Mouse (Mus musculus) liver, embryonic 15.5 days (tissue): ENCODE measurements around the gene Lrfn1. TPM values are rescaled to one million over a fixed set of nuclear protein-coding genes. Genes with fewer than 3 reads are reported as not detected.
"Not testable (repeated sequence)": the region's sequence is repeated elsewhere in the genome, so short reads cannot be mapped to it uniquely, and the experiment has no call there.

Experiments used
- ATAC-seq: fragments of 200-750 bp; cut with Nextera tagmentation; 2 replicates; pipeline ENCODE4 v1.8.0; 2017; ENCODE audit warnings: moderate number of reproducible peaks, mild to moderate bottlenecking, moderate library complexity; ENCODE audit not compliant: insufficient read depth
- H3K27ac ChIP-seq: fragments of 300-500 bp; sonication (generic); replicated peaks from 2 replicates; pipeline ENCODE4 v1.5.1; 2015; ENCODE audit warnings: mild to moderate bottlenecking, inconsistent platforms
- H3K27me3 ChIP-seq: fragments of 300-500 bp; sonication (generic); 2 replicates; pipeline ENCODE4 v1.6.1; 2015; ENCODE audit warnings: mild to moderate bottlenecking, inconsistent platforms
- H3K36me3 ChIP-seq: fragments of 300-500 bp; sonication (generic); replicated peaks from 2 replicates; pipeline ENCODE4 v1.6.1; 2015; ENCODE audit warnings: moderate library complexity, mild to moderate bottlenecking, inconsistent platforms
- H3K4me1 ChIP-seq: fragments of 300-500 bp; sonication (generic); replicated peaks from 2 replicates; pipeline ENCODE4 v1.6.1; 2015; ENCODE audit warnings: inconsistent platforms
- H3K4me2 ChIP-seq: fragments of 300-500 bp; sonication (generic); 2 replicates; pipeline ENCODE4 v1.6.1; 2015; ENCODE audit warnings: moderate library complexity, mild to moderate bottlenecking, inconsistent platforms
- H3K4me3 ChIP-seq: fragments of 300-500 bp; sonication (generic); replicated peaks from 2 replicates; pipeline ENCODE4 v1.5.1; 2015; ENCODE audit warnings: mild to moderate bottlenecking, inconsistent platforms
- H3K9ac ChIP-seq: fragments of 300-500 bp; sonication (generic); 2 replicates; pipeline ENCODE4 v1.6.1; 2015; ENCODE audit warnings: moderate library complexity, mild to moderate bottlenecking, inconsistent platforms
- H3K9me3 ChIP-seq: fragments of 300-500 bp; sonication (generic); replicated peaks from 2 replicates; pipeline ENCODE4 v1.6.1; 2016; ENCODE audit warnings: inconsistent platforms
- WGBS: fragments of 180-500 bp; shearing (Covaris S2); methylation state at CpG from one replicate; pipeline ENCODE4 v1.1.7; 2015; ENCODE audit warnings: mixed read lengths; ENCODE audit not compliant: insufficient replicate concordance; 5-methylcytosine and 5-hydroxymethylcytosine counted together
- polyA plus RNA-seq: library from polyadenylated mRNA; unstranded; fragments of >200 nt; fragmentation: Nextera tagmentation; extraction: Ambion mirVana; gene quantifications from 2 replicates; pipeline ENCODE4 v1.2.1, GENCODE M21; 2015

Lrfn1 gene
- polyA plus RNA-seq, 1 experiment from 2014 or later: 0.20 TPM

DNA sequence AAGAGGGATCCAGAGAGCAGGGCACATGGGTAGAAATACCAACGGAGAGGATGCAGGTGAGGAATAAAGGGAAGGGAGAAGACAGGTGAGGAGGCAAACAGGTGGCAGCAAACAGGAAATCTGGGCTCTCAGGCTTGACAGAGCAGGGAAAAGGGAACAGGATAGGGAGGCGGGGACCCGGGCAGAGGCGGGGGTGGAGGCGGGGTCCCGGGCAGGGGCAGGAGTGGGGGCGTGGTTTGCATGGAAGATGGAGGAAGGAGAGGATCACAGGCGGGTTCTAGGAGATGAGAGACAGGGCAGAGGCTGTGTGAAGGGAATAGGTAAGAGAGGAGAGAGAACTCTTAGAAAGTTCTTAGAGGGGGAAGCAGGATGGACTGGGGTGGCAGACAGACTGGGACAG lies 27.1 kb downstream of the Lrfn1 start:
- Histone ChIP-seq H3K27me3 (no peaks in the 10 kb centered on the region), H3K9me3 (no peaks in the 10 kb centered on the region), H3K4me2 (no peak overlapping the region), H3K27ac (no peak overlapping the region), H3K9ac (no peak overlapping the region), H3K4me1 (no peaks in the 10 kb centered on the region), H3K4me3 (no peak overlapping the region), H3K36me3 (no peaks in the 10 kb centered on the region)
- no peak for ATAC-seq
- WGBS: 7% methylated on average over 8 of the region's 8 CpGs

DNA sequence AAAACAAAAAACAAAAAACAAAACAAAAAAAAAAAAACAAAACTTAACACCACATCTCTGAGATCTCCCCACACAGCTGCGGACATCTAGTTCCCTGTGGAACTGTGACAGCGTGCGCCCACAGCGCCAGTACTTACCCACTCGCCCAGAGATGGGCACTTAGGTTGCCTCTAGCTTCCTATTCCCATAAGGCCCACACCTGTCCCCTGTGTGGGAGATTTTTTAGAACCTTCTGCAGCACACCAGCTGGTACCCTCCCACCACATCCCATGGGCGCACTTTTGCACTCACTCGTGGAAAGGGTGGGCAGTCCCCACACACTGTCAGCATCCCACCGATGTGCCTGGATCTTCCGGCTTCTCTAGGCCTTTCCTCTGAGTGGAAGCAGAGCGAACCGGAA lies 31.1 kb downstream of the Lrfn1 start:
- Histone ChIP-seq H3K4me2 (no peak overlapping the region), H3K27ac (no peak overlapping the region), H3K9me3 (no peaks in the 10 kb centered on the region), H3K36me3 (no peaks in the 10 kb centered on the region), H3K27me3 (peaks cover 7% of the 10 kb centered on the region; the same call in 1 of the 2 replicates), H3K4me3 (no peak overlapping the region), H3K4me1 (no peaks in the 10 kb centered on the region), H3K9ac (no peak overlapping the region)
- no peak for ATAC-seq
- 75% methylated on average over 11 of the region's 11 CpGs for WGBS

DNA sequence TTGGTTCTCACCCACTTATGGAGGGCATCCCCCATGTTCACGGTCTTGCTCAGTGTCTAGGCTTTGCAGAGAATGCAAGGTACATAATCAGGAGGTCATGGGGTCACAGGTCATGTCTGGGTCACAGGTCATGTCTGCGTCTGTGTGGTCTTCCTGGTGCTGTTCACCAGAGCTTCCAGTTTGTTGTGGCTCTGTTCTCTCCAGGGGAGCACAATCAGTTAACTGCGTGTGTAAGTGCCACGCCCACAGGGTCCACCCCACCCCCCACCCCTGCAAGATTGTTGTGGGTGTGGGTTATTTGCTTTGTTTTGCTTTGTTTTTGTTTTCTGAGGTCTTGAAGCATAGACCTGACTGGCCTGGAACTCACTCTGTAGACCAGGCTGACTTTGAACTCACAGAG lies 32.4 kb downstream of the Lrfn1 start:
- ATAC-seq: no peak
- Histone ChIP-seq H3K36me3 (no peaks in the 10 kb centered on the region), H3K4me1 (0 out of 2 replicates have a peak, but pooled peaks cover 2% of the 10 kb centered on the region), H3K27ac (no peak overlapping the region), H3K4me3 (no peak overlapping the region), H3K9me3 (no peaks in the 10 kb centered on the region), H3K4me2 (no peak overlapping the region), H3K27me3 (peaks cover 16% of the 10 kb centered on the region), H3K9ac (no peak overlapping the region)
- 30% methylated on average over 4 of the region's 4 CpGs for WGBS

DNA sequence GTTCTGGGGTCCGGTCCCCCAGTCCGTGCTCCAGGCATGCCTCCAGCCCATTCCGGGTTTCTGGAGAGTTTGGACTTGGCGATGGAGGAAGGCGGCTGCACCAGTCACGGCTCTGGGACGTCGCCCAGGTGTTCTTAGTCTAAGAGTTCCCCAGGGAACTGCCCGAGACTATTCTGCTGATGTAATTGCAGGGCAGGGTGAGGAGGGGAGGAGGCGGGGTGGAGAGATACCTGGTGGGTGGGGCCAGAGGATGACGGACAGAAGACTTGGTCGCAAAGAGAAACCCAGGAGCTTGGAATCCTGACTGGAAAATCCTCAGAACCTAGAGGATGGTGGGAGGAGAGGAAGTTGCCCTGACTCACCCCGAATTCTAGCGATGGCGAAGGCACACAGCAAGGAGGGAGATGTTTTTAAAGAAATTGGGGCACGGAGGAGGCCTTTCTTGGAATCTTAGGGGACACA lies 36.3 kb downstream of the Lrfn1 start:
- Histone ChIP-seq H3K9me3 (no peaks in the 10 kb centered on the region), H3K36me3 (no peaks in the 10 kb centered on the region), H3K27ac (no peak overlapping the region), H3K27me3 (peaks cover 16% of the 10 kb centered on the region), H3K4me3 (no peak overlapping the region), H3K4me1 (peaks cover 2% of the 10 kb centered on the region; the same call in 1 of the 2 replicates), H3K4me2 (peak overlapping the region; percentile 23; the same call in 1 of the 2 replicates), H3K9ac (no peak overlapping the region)
- WGBS: 8% methylated on average over 16 of the region's 16 CpGs
- no peak for ATAC-seq

DNA sequence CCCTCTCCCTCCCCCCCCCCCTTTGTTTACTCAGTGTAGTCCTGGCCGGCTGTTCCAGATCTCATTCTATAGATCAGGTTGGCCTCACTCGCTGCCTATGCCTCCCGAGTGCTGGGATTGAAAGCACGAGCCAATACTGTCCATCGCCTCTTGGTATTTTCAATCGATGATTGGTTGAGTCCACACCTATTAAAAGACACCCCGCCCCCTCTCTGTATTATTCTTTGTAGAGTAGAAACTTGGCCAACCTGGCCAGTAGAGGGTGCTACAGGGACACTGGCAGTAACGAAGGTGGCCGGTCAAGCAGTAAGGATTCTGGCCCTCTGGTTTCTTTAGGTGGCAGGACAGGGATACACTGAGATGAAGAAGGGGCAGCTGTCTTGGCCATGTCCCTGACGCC lies 38.6 kb downstream of the Lrfn1 start:
- 0 out of 2 replicates have a peak, but pooled peaks have one; percentile 31 for ATAC-seq
- Histone ChIP-seq H3K4me3 (no peak overlapping the region), H3K9ac (no peak overlapping the region), H3K27ac (no peak overlapping the region), H3K4me2 (peak overlapping the region; percentile 35; the same call in 1 of the 2 replicates), H3K4me1 (peaks cover 2% of the 10 kb centered on the region; the same call in 1 of the 2 replicates), H3K9me3 (no peaks in the 10 kb centered on the region), H3K36me3 (no peaks in the 10 kb centered on the region), H3K27me3 (peaks cover 16% of the 10 kb centered on the region)
- 6% methylated on average over 10 of the region's 10 CpGs for WGBS

DNA sequence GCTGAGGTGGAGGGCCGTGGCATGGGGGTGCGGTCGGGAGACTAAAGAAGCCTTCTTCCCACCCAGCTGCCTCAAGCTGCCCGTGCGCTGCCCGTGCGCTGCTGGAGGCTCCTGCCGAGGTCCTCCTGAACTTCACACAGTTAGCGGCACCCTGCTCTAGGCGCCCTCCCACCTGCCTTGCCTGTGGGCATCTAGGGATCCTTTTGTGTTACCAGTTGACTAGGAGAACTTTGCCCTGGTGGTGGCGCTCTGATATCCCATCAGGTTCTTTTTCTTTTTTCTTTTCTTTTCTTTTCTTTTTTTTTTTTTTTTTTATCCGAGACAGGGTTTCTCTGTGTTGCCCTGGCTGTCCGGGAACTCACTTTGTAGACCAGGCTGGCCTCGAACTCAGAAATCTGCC lies 39.1 kb downstream of the Lrfn1 start:
- Histone ChIP-seq H3K9ac (no peak overlapping the region), H3K4me3 (no peak overlapping the region), H3K4me2 (peak overlapping the region; percentile 35; the same call in 1 of the 2 replicates), H3K27ac (no peak overlapping the region), H3K36me3 (no peaks in the 10 kb centered on the region), H3K27me3 (peaks cover 16% of the 10 kb centered on the region), H3K9me3 (no peaks in the 10 kb centered on the region), H3K4me1 (peaks cover 2% of the 10 kb centered on the region; the same call in 1 of the 2 replicates)
- ATAC-seq: no peak
- 32% methylated on average over 14 of the region's 14 CpGs for WGBS

DNA sequence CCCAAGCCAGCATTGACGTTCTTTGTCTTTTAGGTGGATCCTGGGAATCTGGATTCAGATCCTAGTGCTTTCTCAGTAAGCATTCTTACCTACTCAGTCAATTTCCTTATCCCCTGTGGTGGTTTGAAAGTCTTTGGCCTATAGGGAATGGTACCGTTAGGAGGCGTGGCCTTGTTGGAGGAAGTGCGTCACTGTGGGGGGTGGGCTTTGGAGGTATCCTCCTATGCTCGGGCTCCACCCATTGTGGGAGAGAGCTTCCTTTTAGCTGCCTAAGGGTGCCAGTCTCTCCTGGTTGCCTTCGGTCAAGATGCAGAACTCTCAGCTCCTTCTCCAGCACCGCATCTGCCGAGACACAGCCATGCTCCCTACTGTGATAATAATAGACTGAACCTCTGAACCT lies 40.5 kb downstream of the Lrfn1 start:
- no peaks in the 10 kb centered on the region for H3K36me3 ChIP-seq
- H3K9ac ChIP-seq: no peak overlapping the region
- H3K4me2 ChIP-seq: no peak overlapping the region
- no peak for ATAC-seq
- 69% methylated on average over 8 of the region's 8 CpGs for WGBS
- peaks cover 14% of the 10 kb centered on the region for H3K27me3 ChIP-seq
- H3K27ac ChIP-seq: no peak overlapping the region
- no peak overlapping the region for H3K4me3 ChIP-seq
- peaks cover 2% of the 10 kb centered on the region; the same call in 1 of the 2 replicates for H3K4me1 ChIP-seq
- H3K9me3 ChIP-seq: no peaks in the 10 kb centered on the region

DNA sequence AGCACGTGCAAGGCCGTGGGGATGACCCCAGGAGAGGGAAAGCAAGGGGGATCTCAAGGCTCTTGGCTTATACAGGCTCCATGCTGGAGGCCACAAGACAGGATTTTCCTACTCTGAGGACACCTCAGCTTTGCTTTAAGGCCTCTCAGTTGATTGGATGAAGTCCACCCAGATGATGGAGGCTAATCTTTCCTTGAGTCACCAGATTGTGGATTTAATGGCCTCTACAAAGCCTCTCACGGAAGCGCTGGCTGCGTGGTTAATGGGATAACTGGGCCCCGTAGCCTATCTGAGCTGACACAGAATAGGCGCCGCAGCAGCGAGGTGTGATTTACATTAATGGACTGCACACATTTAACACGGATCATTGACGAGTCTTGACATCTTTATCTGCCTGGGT lies 43.6 kb downstream of the Lrfn1 start:
- ATAC-seq: no peak
- Histone ChIP-seq H3K27me3 (no peaks in the 10 kb centered on the region), H3K9me3 (no peaks in the 10 kb centered on the region), H3K4me3 (no peak overlapping the region), H3K36me3 (no peaks in the 10 kb centered on the region), H3K9ac (no peak overlapping the region), H3K4me2 (no peak overlapping the region), H3K27ac (no peak overlapping the region), H3K4me1 (no peaks in the 10 kb centered on the region; the same call in 1 of the 2 replicates)
- 60% methylated on average over 11 of the region's 11 CpGs for WGBS

DNA sequence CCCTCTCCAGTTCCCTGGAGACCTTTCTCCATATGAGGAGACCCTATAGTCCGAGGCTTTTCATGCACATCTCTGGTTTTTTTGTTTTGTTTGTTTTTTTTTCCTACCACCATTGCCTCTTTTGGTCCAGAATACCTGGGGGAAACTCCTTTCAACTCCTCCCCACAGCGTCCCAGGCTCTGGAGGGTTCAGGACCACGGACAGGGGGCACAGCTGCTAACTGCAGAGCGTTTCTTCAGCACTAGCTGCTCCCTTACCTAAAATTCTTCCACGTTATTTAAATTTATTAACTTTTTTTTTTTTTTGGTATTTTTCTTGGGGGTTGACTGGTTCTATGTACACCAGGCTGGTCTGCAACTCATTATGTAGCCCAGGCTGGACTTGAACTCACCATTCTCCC lies 53.8 kb downstream of the Lrfn1 start:
- H3K27ac ChIP-seq: no peak overlapping the region
- H3K4me1 ChIP-seq: no peaks in the 10 kb centered on the region
- no peak overlapping the region for H3K4me3 ChIP-seq
- H3K36me3 ChIP-seq: no peaks in the 10 kb centered on the region
- 1% methylated on average over 5 of the region's 5 CpGs for WGBS
- H3K9me3 ChIP-seq: no peaks in the 10 kb centered on the region
- no peak overlapping the region for H3K9ac ChIP-seq
- ATAC-seq: no peak
- no peak overlapping the region for H3K4me2 ChIP-seq
- no peaks in the 10 kb centered on the region; the same call in 1 of the 2 replicates for H3K27me3 ChIP-seq

DNA sequence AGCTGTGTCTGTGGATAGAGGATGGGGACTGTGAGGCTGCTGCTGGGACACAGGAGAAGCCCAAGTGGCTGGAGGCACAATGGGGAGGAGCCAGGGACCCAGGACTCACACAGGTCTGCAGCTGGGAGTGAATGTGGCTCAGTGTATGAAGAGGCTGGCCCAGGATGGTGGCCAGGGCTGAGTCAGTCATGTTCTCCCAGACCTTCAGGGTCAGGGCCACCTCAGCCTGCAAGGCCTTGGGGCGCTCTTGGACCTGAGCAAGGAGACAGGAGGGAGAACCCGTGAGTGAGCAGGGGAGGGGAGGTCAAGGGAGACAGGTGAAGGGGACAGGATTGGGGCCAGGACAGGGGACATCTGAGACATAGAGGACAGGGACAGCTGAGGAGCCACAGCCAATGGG lies 57.3 kb downstream of the Lrfn1 start:
- WGBS: 53% methylated on average over 2 of the region's 2 CpGs
- not testable (repeated sequence) for H3K27ac ChIP-seq, H3K4me1 ChIP-seq, H3K9me3 ChIP-seq, H3K4me3 ChIP-seq, H3K27me3 ChIP-seq, H3K4me2 ChIP-seq, H3K9ac ChIP-seq, ATAC-seq, H3K36me3 ChIP-seq

DNA sequence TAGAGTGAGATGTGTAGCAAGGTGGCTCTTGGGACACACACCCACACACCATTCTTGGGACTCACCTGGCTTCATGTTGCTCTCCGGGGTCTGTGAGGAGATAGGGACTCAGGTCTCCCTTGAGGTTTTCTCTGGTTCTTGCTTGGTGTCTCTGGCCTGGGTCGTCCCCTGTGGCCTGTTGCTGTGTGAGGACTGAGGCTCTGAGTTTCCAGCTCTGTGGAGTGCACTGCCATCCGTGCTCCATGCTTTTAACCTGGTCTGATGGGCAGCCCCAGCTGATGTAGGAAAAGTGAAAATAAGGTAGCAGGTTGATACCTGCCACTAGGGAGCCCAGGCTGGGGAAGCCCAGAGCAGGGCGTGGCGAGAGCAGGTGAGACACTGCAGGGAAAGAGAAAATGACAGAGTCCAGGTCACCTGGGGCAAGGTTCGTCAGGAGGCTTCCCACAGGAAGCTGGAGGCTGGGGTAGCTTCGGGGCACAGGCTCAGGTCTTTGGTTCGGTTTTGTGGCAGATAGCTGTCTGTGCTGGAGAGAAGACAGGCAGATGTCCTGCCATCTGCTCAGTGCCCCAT lies 58.7 kb downstream of the Lrfn1 start, which contains the start of gene Ifnl2:
TSS of gene Ifnl2 (minus strand) at position 51 of the 570 bp plus-strand sequence.
- not testable (repeated sequence) for H3K27ac ChIP-seq, H3K9ac ChIP-seq, H3K27me3 ChIP-seq, H3K36me3 ChIP-seq, H3K9me3 ChIP-seq, ATAC-seq, H3K4me2 ChIP-seq, H3K4me1 ChIP-seq, H3K4me3 ChIP-seq
- WGBS: 32% methylated on average over 8 of the region's 8 CpGs

DNA sequence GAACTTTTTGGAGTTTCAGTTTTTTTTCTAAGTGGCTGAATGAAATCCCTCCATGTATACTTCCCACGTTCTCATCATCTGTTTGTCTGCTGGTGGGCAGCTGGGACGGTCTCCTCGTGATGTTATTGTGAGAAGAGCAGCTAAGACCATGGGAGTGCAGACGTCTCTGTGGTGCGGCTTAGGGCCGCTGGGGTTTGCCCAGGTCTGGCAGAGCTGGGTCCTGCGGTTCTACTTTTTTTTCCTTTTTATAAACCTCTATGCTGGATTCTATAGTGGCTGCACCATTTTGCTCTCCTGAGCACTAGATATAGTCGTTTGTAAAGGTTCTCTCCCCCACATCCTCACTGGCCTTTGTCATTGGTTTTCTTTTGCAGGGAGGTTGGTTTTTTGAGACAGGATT lies 59.7 kb downstream of the Lrfn1 start:
- Histone ChIP-seq H3K4me1 (no peaks in the 10 kb centered on the region), H3K9me3 (no peaks in the 10 kb centered on the region), H3K4me3 (no peak overlapping the region), H3K4me2 (no peak overlapping the region), H3K9ac (no peak overlapping the region), H3K27ac (no peak overlapping the region), H3K36me3 (no peaks in the 10 kb centered on the region), H3K27me3 (no peaks in the 10 kb centered on the region)
- ATAC-seq: no peak
- 60% methylated on average over 8 of the region's 8 CpGs for WGBS
